Mouse (Mus musculus) liver, embryonic 14.5 days (tissue): ENCODE measurements at regions not wholly inside any gene's neighbourhood (a gene's known extent, or its start where the extent isn't known, plus 50 kb on each side); places are given as distances from the start of the nearest gene placed in this dataset.

ENCODE experiments used
- ATAC-seq: fragments of 200-750 bp; cut with Nextera tagmentation; 2 replicates; pipeline ENCODE4 v1.8.0; 2017; ENCODE audit warnings: moderate number of reproducible peaks, mild to moderate bottlenecking, moderate library complexity; ENCODE audit not compliant: insufficient read depth
- DNase-seq, 3 experiments: peaks; one replicate each; pipeline ENCODE4 v3.0.0-alpha.2; 2012 to 2013; ENCODE audit warnings: low read depth in 3 of 3, low spot score in 3 of 3
- H3K27ac ChIP-seq: fragments of 300-500 bp; sonication (generic); 2 replicates; pipeline ENCODE4 v1.5.1; 2014; ENCODE audit warnings: moderate library complexity, mild to moderate bottlenecking, control low read depth, inconsistent platforms
- H3K27me3 ChIP-seq: fragments of 300-500 bp; sonication (generic); 2 replicates; pipeline ENCODE4 v1.6.1; 2014; ENCODE audit warnings: mild to moderate bottlenecking, low read length, moderate library complexity; ENCODE audit not compliant: control insufficient read depth, insufficient read depth
- H3K36me3 ChIP-seq: fragments of 300-500 bp; sonication (generic); replicated peaks from 2 replicates; pipeline ENCODE4 v1.6.1; 2014; ENCODE audit warnings: low read depth; ENCODE audit not compliant: control insufficient read depth, insufficient read depth
- H3K4me1 ChIP-seq, 2 experiments: fragments of 200-500 bp in 1 of 2; fragments of 300-500 bp in 1 of 2; sonication (generic) in 1 of 2; replicated peaks; 2 replicates each; pipeline ENCODE4 v1.6.1; 2012 to 2014; ENCODE audit warnings: antibody characterized with exemption in 1 of 2, inconsistent platforms in 1 of 2, low read length in 1 of 2; ENCODE audit not compliant: control insufficient read depth in 2 of 2, insufficient read depth in 2 of 2
- H3K4me2 ChIP-seq: fragments of 300-500 bp; sonication (generic); 2 replicates; pipeline ENCODE4 v1.6.1; 2014; ENCODE audit warnings: low read depth, mild to moderate bottlenecking, control low read depth, moderate library complexity
- H3K4me3 ChIP-seq, 2 experiments: fragments of 200-500 bp in 1 of 2; fragments of 300-500 bp in 1 of 2; sonication (generic) in 1 of 2; 2 replicates each; pipeline ENCODE4 v1.5.1; 2012 to 2014; ENCODE audit warnings: low read depth in 2 of 2, low read length in 2 of 2, mild to moderate bottlenecking in 2 of 2, control low read depth in 1 of 2, inconsistent platforms in 1 of 2, moderate library complexity in 1 of 2; ENCODE audit not compliant: insufficient read depth in 1 of 2
- H3K9ac ChIP-seq: fragments of 300-500 bp; sonication (generic); replicated peaks from 2 replicates; pipeline ENCODE4 v1.6.1; 2014; ENCODE audit warnings: mild to moderate bottlenecking, control low read depth, moderate library complexity
- H3K9me3 ChIP-seq: fragments of 300-500 bp; sonication (generic); 2 replicates; pipeline ENCODE4 v1.6.1; 2016; ENCODE audit warnings: low read length, mixed read lengths; ENCODE audit not compliant: control insufficient read depth
- CTCF ChIP-seq: IDR thresholded peaks from 2 replicates; pipeline ENCODE4 v1.5.1; 2016; ENCODE audit warnings: antibody characterized with exemption, low read depth, control low read depth
- EP300 ChIP-seq: IDR thresholded peaks from 2 replicates; pipeline ENCODE4 v1.6.1; 2016; ENCODE audit warnings: antibody characterized with exemption, low read depth
- whole genome bisulfite sequencing: fragments of 180-500 bp; shearing (Covaris S2); extraction: QIAGEN DNeasy Blood & Tissue Kit; methylation state at CpG from one replicate; pipeline ENCODE4 v1.1.7; 2014; ENCODE audit not compliant: insufficient replicate concordance; 5-methylcytosine and 5-hydroxymethylcytosine counted together

- no peak overlapping the region for H3K4me3 ChIP-seq
- DNase-seq (no peak), ATAC-seq (no peak)
- H3K9ac ChIP-seq: no peak overlapping the region
- 62% methylated on average over 4 of the region's 4 CpGs for WGBS
- H3K9me3 ChIP-seq: no peaks in the 10 kb centered on the region
- no peaks in the 10 kb centered on the region for H3K27me3 ChIP-seq
- no peak overlapping the region for H3K27ac ChIP-seq
- no peak overlapping the region for H3K4me2 ChIP-seq
- H3K4me1 ChIP-seq: no peaks in the 10 kb centered on the region
- no peak for TF ChIP-seq EP300
- TF ChIP-seq CTCF: no peak
- H3K36me3 ChIP-seq: no peaks in the 10 kb centered on the region
Measured at GRCm38 (mm10) chr2:174566752-174567151, 76.6 kb upstream of the Zfp831 start.

DNA sequence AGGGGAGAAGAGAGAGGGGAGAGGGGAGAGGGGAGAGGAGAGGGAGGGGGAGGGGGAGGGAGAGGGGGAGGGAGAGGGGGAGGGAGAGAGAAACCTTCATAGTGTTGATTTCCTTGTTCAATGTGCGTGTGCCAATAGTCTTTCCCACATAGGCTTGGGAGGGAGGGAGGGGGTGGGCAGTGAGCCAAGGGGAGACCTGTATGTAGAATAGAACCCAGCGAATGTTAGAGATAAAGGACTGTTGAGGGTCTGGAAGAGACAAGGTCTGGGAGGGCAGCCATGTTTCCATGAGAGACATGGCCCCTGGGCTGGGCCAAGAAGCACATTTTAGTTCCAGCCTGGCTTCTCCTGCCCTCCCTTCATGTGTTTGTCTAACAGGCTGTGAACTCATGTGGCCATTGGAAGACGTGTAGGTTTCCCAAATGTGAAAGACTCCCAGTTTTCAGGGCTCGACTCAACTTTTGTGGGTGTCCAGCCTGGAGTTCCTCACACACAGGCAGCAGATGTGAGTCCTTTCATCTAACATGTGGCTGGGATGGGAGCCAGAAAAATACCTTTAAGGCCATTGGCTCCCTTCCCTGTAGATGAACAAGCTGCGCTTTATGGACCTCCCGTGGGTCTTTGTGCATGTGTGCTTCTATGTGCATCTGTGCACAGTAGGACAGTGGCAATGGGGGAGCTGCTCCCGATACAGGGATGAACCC is 68.4 kb upstream of the Zfp831 start:
- no peak overlapping the region for H3K4me3 ChIP-seq
- H3K27me3 ChIP-seq: no peaks in the 10 kb centered on the region
- no peaks in the 10 kb centered on the region for H3K9me3 ChIP-seq
- H3K9ac ChIP-seq: no peak overlapping the region
- no peaks in the 10 kb centered on the region for H3K36me3 ChIP-seq
- TF ChIP-seq CTCF: no peak
- no peak for TF ChIP-seq EP300
- WGBS: 61% methylated on average over 7 of the region's 7 CpGs
- DNase-seq (no peak), ATAC-seq (no peak)
- H3K4me1 ChIP-seq: peaks cover 0 to 2% of the 10 kb centered on the region in 2 experiments; a peak in 1 of 4 replicates
- no peak overlapping the region for H3K27ac ChIP-seq
- H3K4me2 ChIP-seq: no peak overlapping the region

DNA sequence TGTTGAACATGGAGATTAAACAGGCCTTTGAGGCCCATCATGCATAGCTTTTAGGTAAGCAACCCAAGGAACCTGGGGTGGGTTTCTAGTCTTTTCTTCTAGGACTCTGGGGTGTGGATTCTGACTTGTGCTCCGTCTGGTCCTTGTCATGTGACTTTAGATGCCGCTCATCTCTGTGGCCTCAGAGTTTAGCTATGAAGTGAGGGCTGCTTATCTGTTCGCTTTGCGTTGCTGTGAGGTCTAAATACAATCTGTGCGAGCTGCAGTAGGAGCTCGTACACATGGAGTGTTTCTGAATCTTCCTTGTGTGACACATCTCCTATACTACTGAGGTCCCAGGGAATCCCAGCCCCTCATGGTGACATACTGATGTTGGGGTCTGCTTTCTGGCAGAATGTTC is 67.8 kb upstream of the Zfp831 start:
- no peaks in the 10 kb centered on the region for H3K27me3 ChIP-seq
- H3K9me3 ChIP-seq: no peaks in the 10 kb centered on the region
- no peak for TF ChIP-seq CTCF
- TF ChIP-seq EP300: no peak
- ATAC-seq: no peak
- peaks cover 3 to 7% of the 10 kb centered on the region in 2 experiments; a peak in 3 of 4 replicates for H3K4me1 ChIP-seq
- no peak overlapping the region for H3K4me3 ChIP-seq
- H3K36me3 ChIP-seq: no peaks in the 10 kb centered on the region
- no peak for DNase-seq
- no peak overlapping the region for H3K9ac ChIP-seq
- no peak overlapping the region for H3K27ac ChIP-seq
- 43% methylated on average over 6 of the region's 6 CpGs for WGBS
- no peak overlapping the region for H3K4me2 ChIP-seq

DNA sequence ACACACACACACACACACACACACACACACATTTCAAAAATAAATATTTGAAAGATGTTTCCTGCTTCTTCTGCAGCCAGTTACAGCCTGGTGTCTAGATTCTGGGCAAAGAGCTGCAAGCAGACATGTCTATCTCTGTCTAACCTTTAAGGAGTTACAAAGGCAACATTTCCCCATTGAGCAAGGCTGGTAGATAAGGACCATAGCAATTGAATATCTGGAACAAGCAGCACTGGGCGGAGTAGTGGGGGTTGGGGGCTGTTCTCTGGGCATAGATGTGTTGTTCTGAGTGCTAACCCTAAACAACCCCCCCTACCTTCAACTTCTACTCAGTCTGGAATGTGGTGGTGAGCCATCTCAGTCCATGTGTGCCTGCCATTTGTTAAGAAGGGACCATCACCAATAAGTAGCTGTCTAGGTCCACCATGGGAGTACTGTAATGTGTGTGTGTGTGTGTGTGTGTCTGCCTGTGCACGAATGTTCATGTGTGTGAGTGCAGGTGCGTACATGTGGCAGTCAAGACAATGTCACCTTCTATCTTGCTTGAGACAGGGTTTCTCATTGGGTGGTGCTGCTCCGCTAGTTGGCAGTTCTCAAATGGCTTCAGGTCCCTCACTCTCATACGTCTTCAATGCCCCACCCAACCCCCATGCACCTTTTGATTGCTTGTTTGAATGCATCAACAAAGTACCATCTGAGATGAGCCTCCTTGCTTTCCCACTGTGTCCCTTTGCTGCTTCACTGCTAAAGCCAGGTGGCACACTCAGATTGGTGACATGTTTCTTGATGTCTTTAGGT is 62.2 kb upstream of the Zfp831 start:
- ATAC-seq: peak; percentile 89

GRCm38 (mm10) chr2:174584272-174584671 is 59.1 kb upstream of the Zfp831 start:
- H3K4me2 ChIP-seq: no peak overlapping the region
- no peak overlapping the region for H3K4me3 ChIP-seq
- TF ChIP-seq CTCF (no peak), EP300 (no peak)
- H3K36me3 ChIP-seq: no peaks in the 10 kb centered on the region
- peaks cover 9 to 17% of the 10 kb centered on the region in 2 experiments; a peak in 3 of 4 replicates for H3K4me1 ChIP-seq
- no peaks in the 10 kb centered on the region for H3K9me3 ChIP-seq
- H3K27ac ChIP-seq: no peak overlapping the region
- H3K27me3 ChIP-seq: no peaks in the 10 kb centered on the region
- WGBS: 63% methylated on average over 2 of the region's 2 CpGs
- ATAC-seq: no peak
- H3K9ac ChIP-seq: no peak overlapping the region
- DNase-seq: no peak

More for the DNA sequence above, 62.2 kb upstream of the Zfp831 start:
- Histone ChIP-seq H3K4me2 (no peak overlapping the region), H3K9ac (no peak overlapping the region), H3K27ac (no peak overlapping the region), H3K4me1 (peaks cover 9 to 17% of the 10 kb centered on the region in 2 experiments; a peak in 3 of 4 replicates), H3K36me3 (no peaks in the 10 kb centered on the region), H3K9me3 (no peaks in the 10 kb centered on the region), H3K4me3 (no peak overlapping the region), H3K27me3 (no peaks in the 10 kb centered on the region)
- TF ChIP-seq CTCF (no peak), EP300 (peak; percentile 70)
- WGBS: 43% methylated on average over 5 of the region's 5 CpGs
- peak in 1 of 3 experiments; percentile 36 for DNase-seq
